Mouse (Mus musculus) spleen, postnatal 10 days (tissue): ENCODE results near the gene C9.

Experiments used
- DNase-seq, 2 experiments: peaks; one replicate each; pipeline ENCODE4 v3.0.0; 2021 to 2022; ENCODE audit warnings: low spot score in 2 of 2

Gene C9

GRCm38 (mm10) chr15:6445135-6445534 lies at the start of gene C9:
Gene C9, plus strand, starts transcription at chr15:6445327.
- DNase-seq, result no peak

GRCm38 (mm10) chr15:6398211-6398610 lies 46.9 kb upstream of the C9 start:
- DNase-seq, result no peak

- DNase-seq, result no peak
Measured at GRCm38 (mm10) chr15:6398881-6399280, 46.2 kb upstream of the C9 start.

GRCm38 (mm10) chr15:6400115-6400514 lies 45.0 kb upstream of the C9 start:
- DNase-seq, result no peak

- DNase-seq, result no peak
Measured at GRCm38 (mm10) chr15:6402433-6402832, 42.7 kb upstream of the C9 start.

GRCm38 (mm10) chr15:6404172-6404571 lies 41.0 kb upstream of the C9 start:
- DNase-seq, result no peak

GRCm38 (mm10) chr15:6406771-6407170 lies 38.4 kb upstream of the C9 start:
- no peak for DNase-seq

- no peak for DNase-seq
Measured at GRCm38 (mm10) chr15:6409031-6409430, 36.1 kb upstream of the C9 start.

GRCm38 (mm10) chr15:6410161-6410560 lies 35.0 kb upstream of the C9 start:
- DNase-seq, result no peak

GRCm38 (mm10) chr15:6411334-6411733 lies 33.8 kb upstream of the C9 start:
- no peak for DNase-seq

- no peak for DNase-seq
Measured at GRCm38 (mm10) chr15:6415317-6415716, 29.8 kb upstream of the C9 start.

- DNase-seq, result no peak
Measured at GRCm38 (mm10) chr15:6431777-6432176, 13.3 kb upstream of the C9 start.

- no peak for DNase-seq
Measured at GRCm38 (mm10) chr15:6432411-6432810, 12.7 kb upstream of the C9 start.

GRCm38 (mm10) chr15:6435281-6435680 lies 9.8 kb upstream of the C9 start:
- no peak for DNase-seq

- DNase-seq, result peak in 1 of 2 experiments; percentile 47
Measured at GRCm38 (mm10) chr15:6435773-6436172, 9.4 kb upstream of the C9 start.

GRCm38 (mm10) chr15:6438685-6439084 lies 6.4 kb upstream of the C9 start:
- no peak for DNase-seq

- no peak for DNase-seq
Measured at GRCm38 (mm10) chr15:6444452-6444851, 675 bp upstream of the C9 start.

- no peak for DNase-seq
Measured at GRCm38 (mm10) chr15:6446181-6446580, 1.1 kb downstream of the C9 start.

GRCm38 (mm10) chr15:6448892-6449291 lies 3.8 kb downstream of the C9 start:
- no peak for DNase-seq

- no peak for DNase-seq
Measured at GRCm38 (mm10) chr15:6454461-6454860, 9.3 kb downstream of the C9 start.

GRCm38 (mm10) chr15:6461381-6461780 lies 16.3 kb downstream of the C9 start:
- DNase-seq, result no peak

- no peak for DNase-seq
Measured at GRCm38 (mm10) chr15:6463361-6463923, 18.3 kb downstream of the C9 start.

- DNase-seq, result no peak
Measured at GRCm38 (mm10) chr15:6466995-6467394, 21.9 kb downstream of the C9 start.

- no peak for DNase-seq
Measured at GRCm38 (mm10) chr15:6468845-6469244, 23.7 kb downstream of the C9 start.
